Mouse (Mus musculus) neural tube, embryonic 11.5 days (tissue): ENCODE data around the gene Schip1. TPM values are rescaled to one million over a fixed set of nuclear protein-coding genes. Genes with fewer than 3 reads are reported as not detected.
"Not testable (repeated sequence)": the region's sequence is repeated elsewhere in the genome, so short reads cannot be mapped to it uniquely, and the experiment has no call there.

Source experiments
- ATAC-seq: fragments of 200-750 bp; cut with Nextera tagmentation; 2 replicates; pipeline ENCODE4 v1.8.0; 2017; ENCODE audit warnings: moderate number of reproducible peaks, mild to moderate bottlenecking, moderate TSS enrichment, moderate library complexity; ENCODE audit not compliant: insufficient read depth, low FRiP score, low TSS enrichment
- DNase-seq: peaks from one replicate; pipeline ENCODE4 v3.0.0-alpha.2; 2015; ENCODE audit warnings: low spot score
- H3K27ac ChIP-seq: fragments of 300-500 bp; sonication (generic); 2 replicates; pipeline ENCODE4 v1.5.1; 2014; ENCODE audit warnings: low read depth, mild to moderate bottlenecking, low read length
- H3K27me3 ChIP-seq: fragments of 300-500 bp; sonication (generic); 2 replicates; pipeline ENCODE4 v1.6.1; 2014; ENCODE audit warnings: mild to moderate bottlenecking, low read length, mixed read lengths; ENCODE audit not compliant: control insufficient read depth, insufficient read depth
- H3K36me3 ChIP-seq: fragments of 300-500 bp; sonication (generic); 2 replicates; pipeline ENCODE4 v1.6.1; 2014; ENCODE audit warnings: mild to moderate bottlenecking, low read length, moderate library complexity, mixed read lengths; ENCODE audit not compliant: control insufficient read depth, insufficient read depth
- H3K4me1 ChIP-seq: fragments of 300-500 bp; sonication (generic); 2 replicates; pipeline ENCODE4 v1.6.1; 2014; ENCODE audit warnings: low read length, mixed read lengths; ENCODE audit not compliant: control insufficient read depth, insufficient read depth
- H3K4me2 ChIP-seq: fragments of 300-500 bp; sonication (generic); 2 replicates; pipeline ENCODE4 v1.6.1; 2014; ENCODE audit warnings: low read depth, mild to moderate bottlenecking, moderate library complexity
- H3K4me3 ChIP-seq: fragments of 300-500 bp; sonication (generic); 2 replicates; pipeline ENCODE4 v1.5.1; 2014; ENCODE audit warnings: low read depth, low read length
- H3K9ac ChIP-seq: fragments of 300-500 bp; sonication (generic); 2 replicates; pipeline ENCODE4 v1.6.1; 2014; ENCODE audit warnings: mild to moderate bottlenecking, low read length
- H3K9me3 ChIP-seq: fragments of 300-500 bp; sonication (generic); 2 replicates; pipeline ENCODE4 v1.6.1; 2016; ENCODE audit warnings: low read length; ENCODE audit not compliant: control insufficient read depth
- WGBS: fragments of 180-500 bp; shearing (Covaris S2); extraction: QIAGEN DNeasy Blood & Tissue Kit; methylation state at CpG from one replicate; pipeline ENCODE4 v1.1.7; 2014; 5-methylcytosine and 5-hydroxymethylcytosine counted together
- polyA plus RNA-seq: library from polyadenylated mRNA; unstranded; fragments of >200 nt; fragmentation: Nextera tagmentation; extraction: Ambion mirVana; gene quantifications from 2 replicates; pipeline ENCODE4 v1.2.1, GENCODE M21; 2014

Gene Schip1
- polyA plus RNA-seq, 1 experiment from 2014 or later = 87.2 TPM

GRCm38 (mm10) chr3:68056373-68057275 lies 8.0 kb upstream of the Schip1 start:
- WGBS = 59% methylated on average over 23 of the region's 23 CpGs
- ATAC-seq = no peak
- peak; percentile 67 for DNase-seq
- H3K27ac ChIP-seq = no peak overlapping the region
- no peaks in the 10 kb centered on the region for H3K9me3 ChIP-seq
- H3K4me3 ChIP-seq = 0 out of 2 replicates have a peak overlapping the region, but pooled peaks have one; percentile 0
- no peaks in the 10 kb centered on the region for H3K4me1 ChIP-seq
- no peak overlapping the region for H3K9ac ChIP-seq
- H3K27me3 ChIP-seq = no peaks in the 10 kb centered on the region
- H3K36me3 ChIP-seq = no peaks in the 10 kb centered on the region
- H3K4me2 ChIP-seq = 0 out of 2 replicates have a peak overlapping the region, but pooled peaks have one; percentile 5

DNA sequence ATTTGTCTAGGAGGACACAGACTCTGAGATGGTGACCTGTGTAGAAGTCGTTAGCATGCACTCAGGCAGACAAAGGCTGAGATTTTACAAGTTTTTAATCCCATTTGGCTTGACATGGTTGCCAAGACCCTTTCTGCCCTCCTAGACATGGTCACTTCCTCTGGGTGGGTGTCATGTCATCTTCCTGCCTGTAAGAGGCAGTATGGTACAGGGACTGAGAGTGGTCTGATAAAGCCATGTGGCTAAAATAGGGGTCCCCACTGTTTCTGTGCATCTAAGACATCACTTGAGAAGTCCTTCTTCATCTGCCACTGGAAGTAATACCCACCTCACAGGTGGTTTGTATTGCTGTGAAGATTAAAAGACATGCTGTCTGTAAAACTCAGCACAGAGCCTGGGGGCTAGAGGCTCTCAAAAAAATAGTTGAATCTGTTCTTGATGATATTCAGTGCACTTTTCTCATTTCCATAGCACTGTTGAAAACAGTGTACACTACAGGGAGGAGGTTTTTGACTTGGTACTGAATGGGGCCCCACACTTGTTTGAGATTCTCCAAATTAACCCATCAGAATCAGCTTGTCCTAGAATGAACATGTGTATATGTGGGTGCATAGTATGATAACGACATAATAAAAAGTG lies 5.3 kb upstream of the Schip1 start:
- peak; percentile 39 for DNase-seq

GRCm38 (mm10) chr3:68071395-68072386 lies 7.1 kb downstream of the Schip1 start:
- ATAC-seq = no peak
- H3K27ac ChIP-seq = no peak overlapping the region
- no peak overlapping the region for H3K4me2 ChIP-seq
- H3K4me3 ChIP-seq = no peak overlapping the region
- H3K4me1 ChIP-seq = no peaks in the 10 kb centered on the region
- no peak for DNase-seq
- no peak overlapping the region for H3K9ac ChIP-seq
- no peaks in the 10 kb centered on the region for H3K27me3 ChIP-seq
- no peaks in the 10 kb centered on the region for H3K9me3 ChIP-seq
- no peaks in the 10 kb centered on the region for H3K36me3 ChIP-seq
- WGBS = 82% methylated on average over 9 of the region's 9 CpGs

More for the DNA sequence above, 5.3 kb upstream of the Schip1 start:
- Histone ChIP-seq H3K4me3 (no peak overlapping the region), H3K27me3 (no peaks in the 10 kb centered on the region), H3K9ac (no peak overlapping the region), H3K27ac (no peak overlapping the region), H3K36me3 (no peaks in the 10 kb centered on the region), H3K9me3 (no peaks in the 10 kb centered on the region), H3K4me2 (no peak overlapping the region), H3K4me1 (no peaks in the 10 kb centered on the region)
- WGBS = 54% methylated on average over 2 of the region's 2 CpGs
- peak; percentile 61; the same call in 1 of the 2 replicates for ATAC-seq

GRCm38 (mm10) chr3:68077406-68077805 lies 12.8 kb downstream of the Schip1 start:
- H3K9ac ChIP-seq = no peak overlapping the region
- H3K4me1 ChIP-seq = no peaks in the 10 kb centered on the region
- H3K27ac ChIP-seq = no peak overlapping the region
- H3K36me3 ChIP-seq = no peaks in the 10 kb centered on the region
- H3K9me3 ChIP-seq = no peaks in the 10 kb centered on the region
- no peaks in the 10 kb centered on the region for H3K27me3 ChIP-seq
- ATAC-seq = no peak
- 72% methylated on average over 4 of the region's 4 CpGs for WGBS
- H3K4me3 ChIP-seq = no peak overlapping the region
- H3K4me2 ChIP-seq = no peak overlapping the region
- no peak for DNase-seq

- H3K27me3 ChIP-seq = no peaks in the 10 kb centered on the region
- WGBS = 61% methylated on average over 2 of the region's 2 CpGs
- H3K4me2 ChIP-seq = no peak overlapping the region
- ATAC-seq (no peak), DNase-seq (no peak)
- no peak overlapping the region for H3K4me3 ChIP-seq
- no peaks in the 10 kb centered on the region for H3K9me3 ChIP-seq
- H3K27ac ChIP-seq = no peak overlapping the region
- no peaks in the 10 kb centered on the region for H3K36me3 ChIP-seq
- H3K9ac ChIP-seq = no peak overlapping the region
- H3K4me1 ChIP-seq = no peaks in the 10 kb centered on the region
Measured at GRCm38 (mm10) chr3:68085024-68085423, 20.4 kb downstream of the Schip1 start.

GRCm38 (mm10) chr3:68092108-68092507 lies 27.5 kb downstream of the Schip1 start:
- H3K4me3 ChIP-seq = no peak overlapping the region
- H3K27ac ChIP-seq = no peak overlapping the region
- H3K36me3 ChIP-seq = no peaks in the 10 kb centered on the region
- no peaks in the 10 kb centered on the region for H3K27me3 ChIP-seq
- no peak overlapping the region for H3K4me2 ChIP-seq
- no peak overlapping the region for H3K9ac ChIP-seq
- DNase-seq (no peak), ATAC-seq (no peak)
- WGBS = 77% methylated on average over 4 of the region's 4 CpGs
- no peaks in the 10 kb centered on the region for H3K9me3 ChIP-seq
- H3K4me1 ChIP-seq = no peaks in the 10 kb centered on the region

DNA sequence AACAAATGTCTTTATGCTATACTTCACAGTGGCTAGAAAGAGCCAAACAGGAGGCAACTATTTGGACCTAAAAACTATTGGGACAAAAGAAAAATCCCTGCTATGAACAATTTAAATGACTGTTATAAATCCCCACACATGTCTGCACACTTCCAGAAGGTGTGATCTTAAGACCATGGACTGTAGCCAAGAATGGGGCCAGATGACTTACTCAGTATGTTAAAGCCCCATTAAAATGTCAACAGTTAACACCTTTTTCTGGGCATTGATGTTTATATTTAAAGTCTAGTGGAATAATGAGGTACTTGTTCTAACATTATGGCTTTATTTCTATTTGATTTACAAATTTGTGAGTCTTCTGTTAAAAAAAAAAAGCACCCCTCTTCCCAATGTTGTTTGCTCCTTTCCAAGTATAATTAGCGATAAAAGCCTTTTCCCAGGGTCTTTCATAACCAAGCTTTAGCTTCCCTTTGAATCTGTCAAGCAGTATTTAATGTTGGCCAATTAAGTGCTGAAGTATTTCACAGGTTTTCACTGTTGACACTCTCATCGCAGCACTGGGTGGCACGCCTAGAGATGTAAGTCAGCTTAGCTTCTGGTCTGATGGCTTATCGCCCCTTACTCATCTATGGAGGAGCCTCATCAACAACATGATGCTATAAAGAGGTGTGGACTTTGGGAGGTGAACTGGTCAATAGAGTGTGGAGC lies 32.3 kb downstream of the Schip1 start:
- H3K4me3 ChIP-seq = no peak overlapping the region
- H3K27ac ChIP-seq = no peak overlapping the region
- no peak for DNase-seq
- H3K36me3 ChIP-seq = no peaks in the 10 kb centered on the region
- ATAC-seq = no peak
- no peak overlapping the region for H3K4me2 ChIP-seq
- WGBS = 70% methylated on average over 4 of the region's 4 CpGs
- no peaks in the 10 kb centered on the region for H3K27me3 ChIP-seq
- no peak overlapping the region for H3K9ac ChIP-seq
- H3K4me1 ChIP-seq = no peaks in the 10 kb centered on the region
- H3K9me3 ChIP-seq = no peaks in the 10 kb centered on the region

- 86% methylated on average over 6 of the region's 6 CpGs for WGBS
- H3K4me3 ChIP-seq, H3K9me3 ChIP-seq, ATAC-seq, H3K4me1 ChIP-seq, H3K9ac ChIP-seq, DNase-seq, H3K27ac ChIP-seq, H3K36me3 ChIP-seq, H3K27me3 ChIP-seq, H3K4me2 ChIP-seq: not testable (repeated sequence)
Measured at GRCm38 (mm10) chr3:68099561-68099960, 35.0 kb downstream of the Schip1 start.
